Mouse (Mus musculus): Measurements from ENCODE around the gene Gpx3.

Gpx3 gene

DNA sequence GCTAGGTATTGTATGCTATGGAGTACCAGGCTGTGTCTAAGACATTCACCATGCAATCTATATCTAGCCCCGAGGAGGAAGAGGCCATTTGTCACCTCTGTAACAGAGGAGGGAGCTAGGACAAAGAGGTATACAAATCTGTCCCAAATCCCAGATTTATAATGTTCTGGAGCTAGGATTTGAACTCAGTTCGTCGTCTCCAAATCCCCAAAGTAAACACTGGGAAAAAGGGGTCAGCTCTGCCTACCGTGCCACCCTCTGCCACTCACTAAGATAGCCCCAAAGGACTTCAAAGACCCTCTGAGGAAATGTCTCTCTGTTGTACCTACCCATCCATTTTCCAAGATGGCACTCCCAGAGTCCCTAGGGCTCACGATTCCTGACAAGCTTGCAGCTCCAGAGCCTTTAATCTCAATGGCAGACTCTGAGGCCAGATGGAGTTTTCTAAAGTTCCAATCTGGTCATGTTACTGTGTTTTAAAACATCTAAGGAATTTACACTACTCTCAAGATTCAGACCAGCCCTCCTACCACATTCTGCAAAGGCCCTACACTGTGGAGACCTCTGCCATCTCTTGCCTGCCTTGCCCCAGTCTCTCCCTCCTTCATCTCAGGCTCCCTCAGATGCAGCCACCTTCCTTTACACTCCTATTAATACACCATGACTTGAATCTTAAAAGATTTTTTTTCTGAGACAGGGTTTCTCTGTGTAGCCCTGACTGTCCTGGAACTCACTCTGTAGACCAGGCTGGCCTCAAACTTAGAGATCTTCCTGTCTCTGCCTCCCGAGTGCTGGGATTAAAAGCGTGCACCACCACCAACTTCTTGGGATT, 9.6 kb downstream of the Gpx3 start:
- no peak for DNase-seq (ENCODE audit: low spot score in 2 of 2)

DNA sequence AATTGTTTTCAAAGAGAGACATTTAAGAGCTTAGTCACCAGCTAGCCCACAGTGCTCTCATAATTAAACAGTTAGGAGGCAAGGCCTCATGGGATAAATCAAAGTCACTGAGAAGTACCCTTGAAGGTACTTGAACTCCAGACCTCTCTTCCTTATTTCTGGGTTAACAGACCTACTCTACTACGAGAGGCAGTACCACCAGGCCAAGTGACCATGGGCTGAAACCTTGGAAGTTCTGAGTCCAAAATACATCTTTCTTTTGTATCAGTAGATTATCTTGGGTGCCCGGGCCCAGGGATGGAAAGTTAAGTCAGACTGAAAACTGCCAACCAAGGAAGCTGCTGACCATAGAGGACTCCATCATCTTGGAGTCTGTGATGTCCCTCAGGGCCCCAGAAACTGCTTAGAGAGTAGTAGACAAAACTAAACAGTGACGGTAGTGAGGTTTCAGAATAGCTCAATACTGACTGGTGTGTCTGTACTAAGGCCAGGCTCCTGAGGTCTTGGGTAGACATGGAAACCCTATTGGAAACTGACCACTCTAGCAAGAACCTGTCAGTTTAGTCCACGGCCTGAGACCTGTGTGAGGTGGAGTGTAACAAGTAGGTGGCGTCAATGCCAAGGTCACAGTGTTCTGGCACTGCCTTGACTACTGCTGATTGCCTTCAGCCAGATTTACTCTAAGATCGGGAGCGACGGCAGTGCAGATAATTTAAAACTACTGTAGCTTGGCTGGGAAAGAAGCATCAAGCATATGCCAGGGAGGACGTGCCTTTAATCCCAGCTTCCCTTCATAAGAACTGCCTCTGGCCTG, 10.5 kb downstream of the Gpx3 start:
- DNase-seq (ENCODE audit: low spot score in 2 of 2) = no peak

DNA sequence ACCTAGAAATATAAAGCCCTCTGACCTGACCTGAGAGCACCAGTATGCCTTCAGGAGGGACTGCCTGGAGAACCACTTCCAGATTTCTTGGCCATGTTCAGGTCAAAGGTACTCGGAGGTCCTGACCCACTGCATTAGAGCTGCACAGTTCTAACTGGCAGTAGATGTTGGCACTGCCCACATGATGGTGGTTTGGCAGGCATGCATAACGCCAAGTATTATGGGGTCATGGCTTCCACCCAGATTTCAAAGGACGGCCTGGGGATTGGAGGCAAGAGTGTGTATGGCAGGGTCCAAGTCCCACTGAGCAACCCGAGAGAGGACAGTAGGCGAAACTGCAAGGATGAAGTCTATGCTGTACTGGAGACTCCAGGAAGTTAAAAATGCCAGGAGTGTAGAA, 11.6 kb downstream of the Gpx3 start:
- no peak for DNase-seq (ENCODE audit: low spot score in 2 of 2)

DNA sequence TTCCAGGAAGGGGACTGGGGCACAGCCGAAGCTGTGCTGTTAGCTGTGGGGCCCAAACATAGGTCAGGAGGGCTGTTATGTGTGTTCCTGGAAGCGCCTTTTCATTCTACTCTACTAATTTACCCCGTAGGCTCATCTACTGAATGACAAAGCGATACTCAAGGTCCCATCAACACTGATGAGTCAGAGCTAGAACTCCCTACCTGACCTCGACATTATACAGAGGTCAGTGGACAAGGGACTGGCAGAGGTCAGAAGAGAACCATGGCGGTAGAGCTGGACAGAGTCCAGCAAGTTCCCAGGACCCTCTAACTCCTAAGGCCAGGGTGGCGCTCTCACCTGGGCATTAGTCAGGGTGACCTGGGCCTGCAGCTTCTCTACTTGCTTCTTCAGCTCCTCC, 15.2 kb downstream of the Gpx3 start:
- no peak for DNase-seq (ENCODE audit: low spot score in 2 of 2)

DNA sequence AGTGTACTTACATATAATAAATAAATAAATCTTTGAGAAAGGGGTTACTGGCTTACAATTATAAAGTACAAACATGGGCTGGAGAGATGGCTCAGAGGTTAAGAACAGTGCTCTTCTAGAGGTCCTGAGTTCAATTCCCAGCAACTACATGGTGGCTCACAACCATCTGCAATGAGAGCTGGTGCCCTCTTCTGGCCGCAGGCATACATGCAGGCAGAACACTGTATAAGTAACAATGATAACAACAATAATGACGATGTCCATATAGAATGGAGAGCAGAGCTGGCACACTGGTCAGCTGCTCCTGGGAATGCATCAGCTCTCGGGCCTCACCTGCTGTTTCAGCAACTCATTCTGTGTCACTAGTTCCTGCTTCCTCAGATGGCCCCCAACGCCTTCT, 16.0 kb downstream of the Gpx3 start:
- DNase-seq (ENCODE audit: low spot score in 2 of 2) = no peak

DNA sequence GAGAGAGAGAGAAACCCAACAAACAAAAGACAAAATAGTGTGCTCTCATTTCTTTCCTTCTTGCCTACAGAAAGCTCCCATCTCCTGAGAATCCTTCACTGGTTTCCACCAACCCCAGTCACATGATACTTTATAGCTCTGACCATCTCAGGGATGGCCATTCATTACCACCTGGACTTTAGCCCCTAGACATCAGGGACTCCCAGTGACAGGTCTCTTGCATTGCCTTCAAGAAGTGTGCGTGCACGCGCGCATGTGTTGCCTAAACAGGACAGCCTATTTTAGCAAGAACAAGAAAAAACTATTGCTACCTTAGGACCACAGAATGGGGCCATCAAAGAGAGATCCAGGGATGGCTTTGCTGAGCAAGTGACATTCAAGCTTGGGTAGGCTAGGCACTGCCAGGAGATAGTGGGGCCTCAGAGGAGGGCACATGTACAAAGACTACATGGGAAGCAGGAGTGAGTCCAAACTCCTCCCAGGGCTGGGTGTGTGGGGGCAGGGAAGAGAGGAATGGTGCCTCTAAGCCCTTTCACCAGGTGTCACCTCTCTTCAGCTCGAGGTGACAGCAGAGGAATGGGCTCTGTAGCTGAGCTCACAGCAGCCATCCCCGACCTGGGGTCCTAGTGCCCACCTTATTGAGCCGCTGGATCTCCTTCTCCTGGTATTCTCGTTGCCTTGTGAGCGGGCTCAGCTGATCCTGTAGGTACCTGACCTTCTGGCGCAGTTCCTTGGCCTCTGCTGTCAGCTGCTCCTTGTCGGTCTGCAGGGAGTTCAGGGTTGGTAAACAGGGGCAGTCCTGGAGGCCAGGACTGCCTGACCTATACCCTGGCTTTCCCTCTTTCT, 18.1 kb downstream of the Gpx3 start:
- DNase-seq (ENCODE audit: low spot score in 2 of 2) = no peak

DNA sequence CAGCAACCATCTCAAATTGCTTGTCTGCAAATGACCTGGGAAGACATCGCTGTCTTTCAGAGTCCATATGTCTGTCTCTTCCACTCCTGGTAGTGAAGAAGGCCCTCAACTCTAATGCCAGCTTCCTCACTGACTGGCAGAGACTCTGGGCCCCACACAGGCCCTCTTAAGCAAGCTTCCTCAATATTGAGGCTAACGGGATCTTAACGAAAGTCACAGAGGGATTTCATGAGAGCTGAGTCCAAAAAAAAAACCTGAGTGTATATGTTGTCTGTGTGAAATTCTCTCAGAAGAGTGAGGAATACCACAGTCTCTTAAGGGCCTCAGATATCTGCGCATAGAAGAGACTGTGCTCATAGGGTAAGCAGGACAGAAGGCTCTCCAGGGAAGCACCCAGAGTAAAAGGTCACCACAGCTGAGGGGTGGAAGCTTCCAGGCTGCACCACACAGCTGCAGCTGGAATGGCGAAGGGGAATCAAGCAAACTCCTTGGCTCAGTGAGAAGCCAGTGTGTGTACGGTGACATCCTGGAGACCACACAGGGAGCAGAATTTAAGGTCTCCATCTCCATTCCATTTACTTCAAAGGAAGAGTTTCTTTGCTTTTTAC, 18.8 kb downstream of the Gpx3 start:
- DNase-seq (ENCODE audit: low spot score in 2 of 2) = no peak

DNA sequence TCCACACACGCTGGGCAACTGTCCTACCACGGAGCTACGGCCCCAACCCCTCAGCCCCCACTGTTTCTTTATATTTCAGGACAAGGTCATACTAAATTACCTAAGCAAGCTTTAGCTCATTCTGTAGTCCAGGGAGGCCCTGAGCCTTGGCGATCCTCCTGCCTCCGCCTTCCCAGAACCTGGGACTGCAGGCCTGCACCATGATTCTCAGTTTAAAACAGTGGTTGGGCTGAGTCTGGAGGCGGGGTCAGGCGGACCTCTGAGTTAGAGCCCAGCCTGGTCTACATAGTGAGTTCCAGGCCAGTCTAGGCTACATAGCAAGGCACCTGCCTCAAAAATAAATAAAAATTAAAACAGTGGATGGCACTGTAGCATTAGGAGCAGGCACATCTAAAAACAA, 19.5 kb downstream of the Gpx3 start:
- DNase-seq (ENCODE audit: low spot score in 2 of 2) = no peak

DNA sequence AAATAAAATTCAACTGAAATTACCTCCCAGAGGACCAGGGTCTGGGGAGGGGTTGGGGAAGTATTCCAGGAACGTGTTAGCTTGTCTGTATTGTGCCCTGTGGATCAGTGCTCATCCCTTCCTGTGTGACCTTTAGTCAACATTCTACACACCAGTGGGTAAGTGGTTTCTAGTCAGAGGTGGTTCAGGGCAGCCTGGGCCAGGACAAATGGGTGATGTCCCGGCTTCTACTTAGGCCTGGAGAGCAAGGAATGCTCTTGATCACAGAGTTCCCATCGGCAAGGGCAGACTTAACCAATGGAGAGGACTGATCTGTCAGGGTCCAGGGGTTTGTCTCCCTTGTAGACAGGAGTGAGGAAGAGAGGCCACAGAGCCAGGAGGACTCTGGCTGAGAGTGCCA, 20.2 kb downstream of the Gpx3 start:
- no peak for DNase-seq (ENCODE audit: low spot score in 2 of 2)

DNA sequence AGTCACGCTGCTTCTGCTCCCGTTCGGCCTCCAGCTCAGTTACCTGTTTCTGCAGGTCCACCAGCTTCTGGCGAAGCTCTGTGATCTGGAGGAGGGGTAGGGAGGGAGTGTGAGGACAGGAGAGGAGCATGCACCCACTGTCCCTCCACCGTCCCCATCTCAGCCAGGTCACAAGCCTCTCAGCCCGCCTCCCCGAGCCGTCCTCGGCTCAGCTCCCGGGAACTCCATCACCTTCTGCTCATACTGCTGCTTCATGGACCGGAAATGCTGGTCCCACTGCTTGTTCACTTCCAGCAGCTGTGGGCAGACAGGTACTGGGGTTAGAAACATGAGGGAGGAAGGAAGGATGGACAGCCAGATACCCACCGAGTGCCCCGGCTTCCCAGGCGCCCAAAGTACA, 21.9 kb downstream of the Gpx3 start:
- DNase-seq (ENCODE audit: low spot score in 2 of 2) = no peak

DNA sequence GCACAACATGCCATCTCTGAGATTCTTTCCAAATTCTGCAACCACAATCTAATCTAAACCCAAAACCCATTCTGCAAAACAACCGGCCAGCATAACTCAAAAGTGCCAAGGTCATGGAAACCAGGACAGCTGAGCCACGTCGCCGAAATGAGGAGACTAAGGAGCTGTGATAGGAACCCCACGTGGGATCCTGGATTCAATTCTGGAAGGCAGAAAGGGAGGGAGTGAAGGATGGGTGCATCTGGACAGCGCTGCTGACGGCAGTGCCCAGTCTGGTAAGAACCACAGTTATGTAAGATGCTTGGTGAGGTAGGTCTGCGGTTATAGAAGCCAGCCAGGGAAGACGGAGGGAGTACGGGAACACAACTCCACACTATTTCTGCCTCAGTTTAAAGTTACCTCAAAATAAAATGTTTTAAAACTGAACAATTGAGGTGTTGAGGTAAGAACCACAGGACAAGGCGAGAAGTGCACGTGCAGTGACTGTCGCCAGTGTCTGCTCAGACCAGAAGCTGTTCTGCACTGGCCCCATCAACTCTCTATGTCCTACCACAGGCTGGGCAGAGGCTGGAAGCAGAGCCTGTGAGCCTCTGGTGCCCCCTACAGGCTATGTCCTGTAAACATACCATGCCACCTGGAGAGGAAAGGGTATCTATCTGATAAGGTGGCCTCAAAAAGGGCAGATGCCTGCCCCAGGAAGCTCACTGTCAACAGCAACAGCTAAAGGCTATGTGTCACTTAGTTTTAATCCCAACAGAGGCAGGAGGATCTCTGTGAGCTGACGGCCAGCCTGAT, 25.3 kb downstream of the Gpx3 start:
- DNase-seq (ENCODE audit: low spot score in 2 of 2) = peak; percentile 48 to 56

DNA sequence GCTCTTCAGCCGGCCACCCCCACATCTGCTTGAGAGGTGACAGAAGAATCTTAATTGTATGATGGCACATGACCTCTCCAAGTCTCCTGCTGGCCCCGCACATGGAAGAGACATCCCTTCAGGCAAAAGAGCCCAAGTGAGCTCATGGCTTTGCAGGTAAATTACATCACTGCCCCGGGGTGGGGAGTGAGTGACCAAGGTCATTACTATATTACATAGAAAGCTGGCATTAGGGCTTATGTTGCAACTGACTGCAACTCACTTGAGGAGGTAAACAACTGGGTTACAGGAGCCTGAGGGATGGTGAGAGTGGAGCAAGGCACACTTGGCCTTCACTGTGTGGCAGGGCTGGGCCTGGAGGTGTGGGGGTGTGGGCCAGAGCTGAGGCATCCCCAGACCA, 26.0 kb downstream of the Gpx3 start:
- DNase-seq (ENCODE audit: low spot score in 2 of 2) = no peak

DNA sequence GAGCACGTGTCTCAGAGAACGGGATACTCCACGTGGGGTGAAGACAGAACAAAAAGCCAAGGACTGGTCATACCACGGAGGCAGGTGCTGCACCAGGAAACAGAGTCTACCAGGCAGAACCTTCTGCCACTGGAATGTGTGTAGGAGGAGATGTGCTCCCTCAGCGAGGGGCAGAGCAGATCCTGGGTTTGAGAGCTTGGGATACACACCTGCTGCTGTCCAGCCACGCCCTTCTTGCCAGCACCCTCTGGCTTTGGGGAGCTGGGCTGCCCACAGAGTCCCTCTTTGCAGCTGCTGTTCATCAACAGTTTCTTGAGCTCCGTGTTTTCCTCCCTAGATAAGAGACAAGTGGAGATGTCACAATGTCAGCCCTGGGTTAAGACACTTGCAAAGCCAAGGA, 26.6 kb downstream of the Gpx3 start:
- no peak for DNase-seq (ENCODE audit: low spot score in 2 of 2)

DNA sequence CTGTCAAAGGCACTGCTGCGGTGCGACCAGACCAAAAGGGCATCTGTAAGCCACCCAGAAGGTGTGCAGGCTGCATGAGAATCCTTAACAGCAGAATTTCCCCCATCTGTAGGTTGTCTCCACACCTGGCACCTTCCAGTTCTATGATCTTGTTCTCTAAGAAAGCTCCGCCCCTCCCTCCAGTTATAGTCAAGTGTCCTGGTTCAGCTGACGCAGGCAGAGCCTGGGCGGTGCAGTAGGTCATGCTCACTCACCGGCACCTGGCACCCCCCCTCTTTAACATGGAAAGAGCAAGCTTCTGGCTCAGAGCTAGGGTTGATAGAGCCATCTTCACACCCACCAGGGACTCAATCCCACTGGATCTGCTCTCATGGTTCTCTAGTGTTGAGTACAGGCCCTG, 27.0 kb downstream of the Gpx3 start:
- no peak for DNase-seq (ENCODE audit: low spot score in 2 of 2)

DNA sequence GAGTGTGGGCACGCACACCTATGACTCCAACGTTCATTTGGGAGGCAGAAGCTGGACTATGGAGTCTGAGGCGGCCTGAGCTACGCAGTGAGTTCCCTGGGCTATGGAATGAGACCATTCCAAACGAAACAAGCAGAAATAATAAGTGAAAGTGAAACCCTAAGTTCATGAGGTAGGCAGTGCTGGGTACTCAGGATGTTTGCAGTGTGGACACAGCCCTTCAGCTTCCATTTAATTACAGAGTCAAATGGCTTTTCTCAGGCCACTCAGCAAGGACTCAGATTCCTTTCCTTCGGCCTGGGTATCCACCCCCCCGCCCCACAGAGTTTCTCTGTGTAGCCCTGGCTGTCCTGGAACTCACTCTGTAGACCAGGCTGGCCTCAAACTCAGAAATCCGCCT, 27.5 kb downstream of the Gpx3 start:
- DNase-seq (ENCODE audit: low spot score in 2 of 2) = no peak

DNA sequence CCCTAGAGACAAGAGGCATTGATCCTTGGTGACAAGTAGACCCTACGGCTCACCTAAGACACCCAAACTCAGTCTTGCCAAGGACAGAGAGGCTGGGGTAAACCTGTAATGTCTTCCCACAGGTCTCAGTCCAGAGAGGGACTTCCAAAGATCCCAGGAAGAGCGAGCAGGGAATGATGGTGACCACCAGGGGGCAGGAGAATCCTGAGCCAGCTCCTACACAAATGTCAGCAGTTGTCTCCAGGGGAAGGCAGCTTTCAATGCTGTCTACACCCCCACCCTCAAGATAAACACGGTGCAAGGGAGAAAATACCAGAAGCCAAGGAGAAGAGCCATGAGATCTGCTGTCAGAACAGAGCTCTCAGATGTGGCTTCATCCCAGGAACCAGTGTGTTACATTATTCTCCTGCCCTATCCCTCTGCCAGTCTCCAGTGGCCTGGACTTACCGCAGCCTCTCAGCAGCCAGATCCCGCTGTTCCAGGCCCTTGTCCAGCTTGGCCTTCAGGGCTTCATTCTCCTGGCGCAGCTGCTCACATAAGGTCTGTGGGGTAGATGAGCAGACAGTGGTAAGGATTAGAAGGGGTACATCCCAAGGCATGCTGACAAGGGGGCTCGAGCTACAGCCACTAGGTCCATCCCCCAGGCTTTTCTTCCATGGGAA, 28.2 kb downstream of the Gpx3 start:
- DNase-seq (ENCODE audit: low spot score in 2 of 2) = peak; percentile 38 to 58

DNA sequence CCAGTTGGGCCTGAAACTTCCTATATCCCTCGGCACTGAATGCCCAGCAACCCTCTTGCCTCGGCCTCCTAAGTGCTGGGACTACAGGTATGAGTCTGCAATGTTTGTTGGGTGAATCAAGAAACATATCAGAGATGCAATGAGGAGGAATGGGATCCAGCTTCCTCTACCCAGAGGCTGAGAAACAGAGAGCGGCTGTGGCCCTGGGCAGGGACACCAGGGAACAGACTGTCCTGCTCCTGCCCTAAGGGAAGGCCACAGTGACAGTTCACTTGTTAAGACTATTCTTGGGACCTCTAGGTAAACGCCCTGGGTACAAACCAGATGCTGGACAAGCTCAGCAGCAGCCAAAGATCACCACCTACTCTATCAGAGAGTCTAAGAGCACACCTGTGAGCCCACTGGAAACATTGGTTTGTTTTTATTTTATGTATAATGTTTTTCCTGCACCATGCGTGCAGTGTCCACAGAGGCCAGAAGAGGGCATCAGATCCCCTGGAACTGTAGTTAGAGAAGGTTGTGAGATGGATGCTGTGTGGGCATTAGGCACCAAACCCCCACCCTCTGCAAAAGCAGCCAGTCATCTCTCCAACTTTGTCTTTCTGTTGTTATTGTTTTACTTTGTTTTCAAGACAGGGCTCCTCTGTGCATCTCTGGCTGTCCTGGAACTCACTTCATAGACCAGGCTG, 29.3 kb downstream of the Gpx3 start:
- DNase-seq (ENCODE audit: low spot score in 2 of 2) = peak; percentile 42 to 51

DNA sequence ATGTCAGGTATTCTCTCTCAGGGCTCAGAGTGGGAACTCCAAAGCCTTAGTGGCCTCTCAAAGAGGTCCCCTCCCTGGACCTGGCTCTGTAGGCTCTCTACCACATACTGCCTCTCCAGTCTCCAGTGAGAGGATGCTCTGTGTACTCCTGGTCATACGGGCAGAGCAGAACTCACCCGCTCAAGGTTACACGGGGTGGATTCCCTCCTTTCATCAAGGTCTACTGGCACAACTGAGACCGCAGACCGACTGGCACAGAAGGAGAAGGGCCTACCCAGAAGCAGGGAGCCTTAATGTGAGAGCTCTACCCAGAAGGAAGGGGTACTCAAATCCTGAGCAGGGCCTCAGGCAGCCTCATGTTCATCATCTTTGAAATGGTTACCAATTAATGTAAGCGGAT, 30.3 kb downstream of the Gpx3 start:
- no peak for DNase-seq (ENCODE audit: low spot score in 2 of 2)

DNA sequence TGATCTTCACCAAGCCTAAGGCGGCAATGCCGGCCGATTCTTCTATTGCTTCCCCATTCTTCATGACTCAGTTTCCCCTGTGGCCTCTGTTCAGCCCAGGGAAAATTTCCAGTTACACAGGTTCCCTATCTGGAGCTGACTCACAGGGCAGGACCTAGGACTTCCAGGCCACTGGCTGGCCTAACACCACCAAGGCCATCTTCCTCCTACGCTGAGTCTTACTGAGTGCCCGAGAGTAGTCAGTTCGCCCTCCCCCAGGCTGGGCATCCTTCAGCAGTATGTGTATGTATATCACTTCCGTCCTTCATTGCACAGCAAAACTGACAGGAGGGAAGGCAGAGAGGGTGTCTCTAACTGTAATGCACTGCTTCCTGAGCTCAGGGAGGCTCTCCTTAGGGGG, 31.9 kb downstream of the Gpx3 start:
- no peak for DNase-seq (ENCODE audit: low spot score in 2 of 2)
